Mouse (Mus musculus) CH12.LX (cell line): ENCODE measurements around the gene Qk. TPM values are rescaled to one million over a fixed set of nuclear protein-coding genes. Genes with fewer than 3 reads are reported as not detected.

ENCODE experiments used
- DNase-seq: peaks from one replicate; pipeline ENCODE4 v3.0.0-alpha.2; 2013; ENCODE audit errors: extremely low read depth
- H3K27ac ChIP-seq: 2 replicates; pipeline ENCODE4 v1.5.1; 2012; ENCODE audit warnings: low read depth, mild to moderate bottlenecking, control low read depth, moderate library complexity; ENCODE audit not compliant: insufficient read depth
- H3K27me3 ChIP-seq: replicated peaks from 2 replicates; pipeline ENCODE3; 2012; ENCODE audit warnings: inconsistent platforms
- H3K36me3 ChIP-seq, 2 experiments: replicated peaks in 1 of 2; 2 replicates each; pipeline versions ENCODE3 to v1.6.1; 2012; ENCODE audit warnings: inconsistent platforms in 1 of 2, low read length in 1 of 2, mild to moderate bottlenecking in 1 of 2, mixed read lengths in 1 of 2, moderate library complexity in 1 of 2; ENCODE audit not compliant: control insufficient read depth in 1 of 2, insufficient read depth in 1 of 2
- H3K4me1 ChIP-seq, 2 experiments: 2 replicates each; pipeline ENCODE4 v1.6.1; 2012; ENCODE audit warnings: inconsistent platforms in 1 of 2, moderate library complexity in 1 of 2; ENCODE audit not compliant: insufficient read depth in 2 of 2, control insufficient read depth in 1 of 2
- H3K4me2 ChIP-seq: 2 replicates; pipeline ENCODE4 v1.6.1; 2012; ENCODE audit warnings: low read depth, mild to moderate bottlenecking, control low read depth; ENCODE audit not compliant: poor library complexity, insufficient read depth, severe bottlenecking
- H3K4me3 ChIP-seq, 3 experiments: fragments of 150-350 bp in 1 of 3; sonication (generic) in 1 of 3; replicated peaks in 1 of 3; 2 replicates each; pipeline versions ENCODE3 to v1.5.1; 2011 to 2012; ENCODE audit warnings: low read depth in 2 of 3, low read length in 2 of 3, mild to moderate bottlenecking in 2 of 3, moderate library complexity in 2 of 3, control low read depth in 1 of 3, improper control_type of control experiment in 1 of 3, inconsistent platforms in 1 of 3, mixed read lengths in 1 of 3; ENCODE audit not compliant: poor library complexity in 1 of 3
- H3K79me2 ChIP-seq: replicated peaks from 2 replicates; pipeline ENCODE4 v1.6.1; 2012; ENCODE audit warnings: mild to moderate bottlenecking, moderate library complexity; ENCODE audit not compliant: control insufficient read depth, poor library complexity, insufficient read depth, severe bottlenecking; ENCODE audit errors: extremely low read depth
- H3K9ac ChIP-seq: 2 replicates; pipeline ENCODE4 v1.6.1; 2012; ENCODE audit warnings: low read depth, mild to moderate bottlenecking, control low read depth, moderate library complexity; ENCODE audit not compliant: insufficient read depth
- H3K9me3 ChIP-seq: replicated peaks from 2 replicates; pipeline ENCODE3; 2012; ENCODE audit warnings: low read length, inconsistent platforms, mixed read lengths
- BHLHE40 ChIP-seq: IDR thresholded peaks from 2 replicates; pipeline ENCODE4 v1.6.1; 2011; ENCODE audit warnings: mild to moderate bottlenecking, low read depth, low read length, improper control_type of control experiment
- CHD1 ChIP-seq: IDR thresholded peaks from 2 replicates; pipeline ENCODE4 v1.6.1; 2012; ENCODE audit warnings: low read depth, low read length, improper control_type of control experiment, inconsistent platforms
- CTCF ChIP-seq, 2 experiments: IDR thresholded peaks in 1 of 2; conservative IDR thresholded peaks in 1 of 2; 2 replicates each; pipeline ENCODE4 v1.5.1; 2011 to 2012; ENCODE audit warnings: low read depth in 2 of 2, low read length in 2 of 2, improper control_type of control experiment in 1 of 2, inconsistent platforms in 1 of 2, mild to moderate bottlenecking in 1 of 2, moderate library complexity in 1 of 2
- E2F4 ChIP-seq: IDR thresholded peaks from 2 replicates; pipeline ENCODE4 v1.6.1; 2011; ENCODE audit warnings: low read depth, low read length, improper control_type of control experiment; ENCODE audit not compliant: insufficient replicate concordance
- EP300 ChIP-seq: IDR thresholded peaks from 2 replicates; pipeline ENCODE4 v1.6.1; 2011; ENCODE audit warnings: low read length, improper control_type of control experiment
- IRF4 ChIP-seq: IDR thresholded peaks from 2 replicates; pipeline ENCODE4 v1.6.1; 2014; ENCODE audit warnings: low read depth, mild to moderate bottlenecking, inconsistent platforms, low read length, improper control_type of control experiment
- JUN ChIP-seq: IDR thresholded peaks from 2 replicates; pipeline ENCODE4 v1.6.1; 2011; ENCODE audit warnings: low read depth, mild to moderate bottlenecking, low read length, improper control_type of control experiment, moderate library complexity; ENCODE audit not compliant: insufficient read depth
- JUND ChIP-seq: conservative IDR thresholded peaks from 2 replicates; pipeline ENCODE4 v1.6.1; 2011; ENCODE audit warnings: low read depth, low read length, improper control_type of control experiment
- KAT2A ChIP-seq: IDR thresholded peaks from 2 replicates; pipeline ENCODE4 v1.6.1; 2012; ENCODE audit warnings: low read length, improper control_type of control experiment, inconsistent platforms; ENCODE audit not compliant: insufficient replicate concordance
- MXI1 ChIP-seq: IDR thresholded peaks from 2 replicates; pipeline ENCODE4 v1.6.1; 2011; ENCODE audit warnings: mild to moderate bottlenecking, low read depth, low read length, improper control_type of control experiment
- PAX5 ChIP-seq: IDR thresholded peaks from 2 replicates; pipeline ENCODE4 v1.6.1; 2012; ENCODE audit warnings: low read length, inconsistent platforms, mixed read lengths
- POLR2A ChIP-seq: IDR thresholded peaks from 2 replicates; pipeline ENCODE4 v1.6.1; 2011; ENCODE audit warnings: low read depth, mild to moderate bottlenecking, improper control_type of control experiment, low read length
- POLR2AphosphoS2 ChIP-seq: IDR thresholded peaks from 2 replicates; pipeline ENCODE4 v1.6.1; 2011; ENCODE audit warnings: low read depth, low read length, improper control_type of control experiment
- RAD21 ChIP-seq: IDR thresholded peaks from 2 replicates; pipeline ENCODE4 v1.6.1; 2011; ENCODE audit warnings: low read depth, mild to moderate bottlenecking, low read length, improper control_type of control experiment, moderate library complexity
- RCOR1 ChIP-seq: conservative IDR thresholded peaks from 2 replicates; pipeline ENCODE4 v1.6.1; 2012; ENCODE audit warnings: low read depth, mild to moderate bottlenecking, inconsistent platforms, low read length, improper control_type of control experiment
- SMC3 ChIP-seq: IDR thresholded peaks from 2 replicates; pipeline ENCODE4 v1.6.1; 2011; ENCODE audit warnings: low read depth, low read length, improper control_type of control experiment
- TBP ChIP-seq: conservative IDR thresholded peaks from 2 replicates; pipeline ENCODE4 v1.6.1; 2011; ENCODE audit warnings: low read depth, low read length, improper control_type of control experiment
- UBTF ChIP-seq: IDR thresholded peaks from 2 replicates; pipeline ENCODE4 v1.6.1; 2012; ENCODE audit warnings: low read depth, mild to moderate bottlenecking, inconsistent platforms, low read length, improper control_type of control experiment, moderate library complexity
- USF1 ChIP-seq: IDR thresholded peaks from 2 replicates; pipeline ENCODE4 v1.6.1; 2014; ENCODE audit warnings: low read depth, mild to moderate bottlenecking, inconsistent platforms, low read length, improper control_type of control experiment
- dilution Hi-C: fragments of 300-500 bp; cut with MboI; formaldehyde crosslinking; loops from 2 replicates; pipeline ENCODE4 v1.14.3; 2020; ENCODE audit warnings: low sequenced_read_pairs; ENCODE audit not compliant: extremely low pct_unique_long_range_greater_than_20kb, extremely low pct_ligation_motif_present
- in situ Hi-C: fragments of 300-500 bp; cut with MboI; formaldehyde crosslinking; loops from 3 replicates; pipeline ENCODE4 v1.14.3; 2019; ENCODE audit warnings: low sequenced_read_pairs, low pct_ligation_motif_present, low pct_unique_long_range_greater_than_20kb, mixed read lengths
- polyA plus RNA-seq: library from polyadenylated mRNA; unstranded; fragments of >175 nt; gene quantifications from 2 replicates; pipeline ENCODE4 v1.2.1, GENCODE M21; 2012; ENCODE audit warnings: low read depth; ENCODE audit not compliant: insufficient read length
- total RNA-seq, 2 experiments: library from RNA; depleted of rRNA; stranded (reverse); fragments of 300-350 nt in 1 of 2; fragments of >200 nt in 1 of 2; gene quantifications; 2 replicates each; pipeline ENCODE4 v1.2.3; 2012 to 2014

Qk gene
- total and polyA plus RNA-seq, 3 experiments, result 22.2 to 51.4 (median 29.3) TPM

DNA sequence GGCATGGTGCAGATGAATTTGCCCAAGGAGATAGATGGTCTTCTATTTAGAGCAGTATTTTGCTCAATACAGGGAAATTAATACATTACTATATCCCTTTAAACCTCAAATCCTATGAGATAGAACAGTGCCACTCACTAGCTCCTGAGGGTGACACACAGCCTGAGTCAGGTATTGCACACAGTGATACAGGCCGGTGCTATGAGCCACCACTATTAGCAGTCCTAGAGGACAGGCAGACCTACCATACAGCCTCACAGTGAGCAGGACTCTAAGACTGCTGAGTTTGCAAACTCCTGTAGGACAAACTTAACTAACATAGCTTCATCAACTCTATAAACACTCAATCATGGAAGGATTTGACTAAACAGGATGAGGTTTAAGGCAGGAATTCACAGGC is 51.2 kb downstream of the Qk start:
- dilution Hi-C loops, result no loop called here
- Histone ChIP-seq H3K4me3 (no peak overlapping the region), H3K36me3 (peaks cover 0 to 9% of the 10 kb centered on the region in 2 experiments), H3K79me2 (peaks cover 3% of the 10 kb centered on the region; the same call in 1 of the 2 replicates), H3K27me3 (no peaks in the 10 kb centered on the region), H3K27ac (no peak overlapping the region), H3K9ac (no peak overlapping the region), H3K4me1 (no peaks in the 10 kb centered on the region), H3K4me2 (no peak overlapping the region), H3K9me3 (no peaks in the 10 kb centered on the region)
- in situ Hi-C loops, result no loop called here
- no peak for TF ChIP-seq RAD21
- no peak for TF ChIP-seq USF1
- TF ChIP-seq CHD1, result no peak
- no peak for TF ChIP-seq JUN
- no peak for TF ChIP-seq EP300
- TF ChIP-seq POLR2A, result no peak
- no peak for TF ChIP-seq POLR2AphosphoS2
- TF ChIP-seq RCOR1, result no peak
- TF ChIP-seq KAT2A, result no peak
- TF ChIP-seq PAX5, result no peak
- no peak for TF ChIP-seq MXI1
- TF ChIP-seq IRF4, result no peak
- DNase-seq, result no peak

DNA sequence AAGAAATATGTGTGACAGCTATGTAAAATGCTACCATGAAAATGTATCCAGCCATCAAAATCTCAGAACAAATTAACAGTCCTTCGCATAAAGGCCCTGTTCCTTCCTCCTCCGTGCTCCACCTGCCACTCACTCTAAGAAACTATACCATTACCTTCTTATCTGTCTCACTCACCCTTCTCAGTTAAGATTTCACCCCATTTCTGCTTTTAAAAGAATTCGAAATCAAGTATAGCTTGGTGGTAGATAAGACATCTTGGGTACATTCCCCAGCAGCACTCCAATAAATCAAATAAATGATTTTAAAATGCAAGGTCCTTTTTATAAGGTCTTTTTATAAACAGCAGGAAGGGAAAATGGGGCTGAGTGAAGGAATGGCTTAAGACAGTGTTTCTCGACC is 53.4 kb downstream of the Qk start:
- dilution Hi-C loops (no loop called here), in situ Hi-C loops (no loop called here)
- TF ChIP-seq JUN (no peak), SMC3 (no peak), BHLHE40 (no peak), TBP (no peak), RCOR1 (no peak), UBTF (no peak), CTCF (conservative IDR thresholded peaks at IDR 0.05 in 1 of 2, IDR thresholded peaks at IDR 0.05 in 1 of 2; ENCODE audit: low read depth in 2 of 2, low read length in 2 of 2) (no peak), E2F4 (no peak), JUND (no peak), CHD1 (no peak)
- Histone ChIP-seq H3K9ac (no peak overlapping the region), H3K9me3 (no peaks in the 10 kb centered on the region), H3K4me2 (no peak overlapping the region), H3K4me1 (no peaks in the 10 kb centered on the region), H3K27me3 (no peaks in the 10 kb centered on the region), H3K4me3 (no peak overlapping the region), H3K27ac (no peak overlapping the region), H3K36me3 (peaks cover 0 to 7% of the 10 kb centered on the region in 2 experiments), H3K79me2 (peaks cover 3% of the 10 kb centered on the region; the same call in 1 of the 2 replicates)
- no peak for DNase-seq
